Mouse (Mus musculus) brain, embryonic 14.5 days (tissue): ENCODE measurements around the gene Tmem147. TPM values are rescaled to one million over a fixed set of nuclear protein-coding genes. Genes with fewer than 3 reads are reported as not detected.

Source experiments
- DNase-seq: peaks from one replicate; pipeline ENCODE4 v3.0.0-alpha.2; 2011; ENCODE audit warnings: low read depth
- CTCF ChIP-seq: fragments of 200-500 bp; IDR thresholded peaks from 2 replicates; pipeline ENCODE4 v1.5.1; 2012; ENCODE audit warnings: inconsistent platforms, mild to moderate bottlenecking, moderate library complexity, borderline replicate concordance; ENCODE audit not compliant: insufficient read depth, insufficient read length; ENCODE audit errors: extremely low read depth
- POLR2A ChIP-seq: fragments of 200-500 bp; IDR thresholded peaks from 2 replicates; pipeline ENCODE4 v1.6.1; 2012; ENCODE audit warnings: mild to moderate bottlenecking, inconsistent platforms, borderline replicate concordance; ENCODE audit not compliant: poor library complexity, insufficient read depth, insufficient read length, severe bottlenecking; ENCODE audit errors: extremely low read depth
- polyA plus RNA-seq: library from polyadenylated mRNA; depleted of rRNA; stranded (reverse); fragments of >200 nt; gene quantifications from 2 replicates; pipeline ENCODE4 v1.2.3, GENCODE M21; 2012; rRNA removed

The Tmem147 gene
- polyA plus RNA-seq, 1 experiment: 187 TPM

DNA sequence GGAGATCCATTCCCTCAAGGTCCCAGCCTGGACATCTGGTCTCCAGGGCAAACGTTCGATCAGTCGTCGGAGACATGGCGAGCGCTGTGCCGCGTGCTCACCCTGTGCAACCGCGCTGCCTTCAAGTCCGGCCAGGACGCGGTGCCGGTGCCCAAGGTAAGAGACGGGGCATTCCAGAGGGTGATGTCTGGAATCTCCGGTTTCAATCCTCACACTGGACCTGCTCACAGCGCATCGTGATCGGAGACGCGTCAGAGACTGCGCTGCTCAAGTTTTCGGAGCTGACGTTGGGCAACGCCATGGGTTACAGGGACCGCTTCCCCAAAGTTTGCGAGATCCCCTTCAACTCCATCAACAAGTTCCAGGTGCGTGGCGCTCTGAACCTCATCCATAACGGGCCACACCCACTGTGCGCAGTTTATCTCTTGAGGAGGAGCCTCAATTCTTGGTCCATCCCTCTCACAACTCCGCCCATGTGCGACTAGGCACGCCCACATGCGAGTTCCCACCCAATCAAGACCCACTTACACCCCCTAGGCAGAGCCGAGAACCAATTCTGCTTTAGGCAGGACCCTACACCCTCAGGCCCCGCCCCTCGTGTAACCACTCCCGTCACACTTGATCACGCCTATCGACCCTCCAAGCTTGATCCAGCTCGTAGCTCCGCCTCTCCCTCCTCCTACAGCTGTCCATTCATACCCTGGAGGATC lies 12.2 kb downstream of the Tmem147 start:
- TF ChIP-seq POLR2A (no peak), CTCF (no peak)
- peak; percentile 94 for DNase-seq

DNA sequence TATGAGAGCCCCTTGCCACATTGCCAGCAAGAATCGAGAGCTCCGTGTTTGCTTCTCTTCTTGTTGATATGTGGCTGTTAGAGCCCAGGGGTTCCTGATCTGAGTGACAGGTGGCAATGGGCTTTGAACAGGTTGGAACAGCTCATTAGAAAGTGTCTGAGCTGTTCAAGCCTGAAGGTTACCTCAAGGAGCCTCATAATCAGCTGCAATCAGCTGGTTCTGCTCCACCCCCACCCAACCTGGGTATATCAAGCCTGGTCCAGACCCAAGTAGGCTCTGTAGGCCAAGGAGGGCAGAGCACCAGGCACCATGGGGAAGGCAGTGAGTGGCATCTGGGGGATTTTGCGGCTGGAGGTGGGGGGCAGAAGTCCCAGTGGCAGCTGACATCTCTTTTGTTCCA lies 17.4 kb downstream of the Tmem147 start, which contains the start of gene Atp4a:
Gene Atp4a, plus strand, starts transcription at position 268 of the 400 bp plus-strand sequence.
- TF ChIP-seq CTCF: no peak
- no peak for TF ChIP-seq POLR2A
- no peak for DNase-seq

DNA sequence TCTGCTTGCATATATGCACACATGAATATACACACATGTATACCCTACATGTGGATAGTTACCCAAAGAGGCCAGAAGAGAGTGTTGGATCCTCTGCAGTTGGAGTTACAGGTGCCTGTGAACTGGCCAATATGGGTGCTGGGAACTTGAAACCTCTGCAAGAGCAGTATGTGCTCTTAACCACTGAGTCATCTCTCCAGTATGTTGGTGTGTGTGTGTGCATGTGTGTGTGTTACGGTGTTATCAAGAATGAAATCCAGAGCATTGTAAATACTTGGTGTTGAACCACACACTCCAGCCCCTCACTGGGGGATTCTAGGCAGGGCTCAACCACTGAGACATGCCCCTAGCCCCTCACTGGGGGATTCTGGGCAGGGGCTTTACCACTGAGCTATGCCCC lies 21.9 kb downstream of the Tmem147 start:
- no peak for DNase-seq
- no peak for TF ChIP-seq POLR2A
- no peak for TF ChIP-seq CTCF

DNA sequence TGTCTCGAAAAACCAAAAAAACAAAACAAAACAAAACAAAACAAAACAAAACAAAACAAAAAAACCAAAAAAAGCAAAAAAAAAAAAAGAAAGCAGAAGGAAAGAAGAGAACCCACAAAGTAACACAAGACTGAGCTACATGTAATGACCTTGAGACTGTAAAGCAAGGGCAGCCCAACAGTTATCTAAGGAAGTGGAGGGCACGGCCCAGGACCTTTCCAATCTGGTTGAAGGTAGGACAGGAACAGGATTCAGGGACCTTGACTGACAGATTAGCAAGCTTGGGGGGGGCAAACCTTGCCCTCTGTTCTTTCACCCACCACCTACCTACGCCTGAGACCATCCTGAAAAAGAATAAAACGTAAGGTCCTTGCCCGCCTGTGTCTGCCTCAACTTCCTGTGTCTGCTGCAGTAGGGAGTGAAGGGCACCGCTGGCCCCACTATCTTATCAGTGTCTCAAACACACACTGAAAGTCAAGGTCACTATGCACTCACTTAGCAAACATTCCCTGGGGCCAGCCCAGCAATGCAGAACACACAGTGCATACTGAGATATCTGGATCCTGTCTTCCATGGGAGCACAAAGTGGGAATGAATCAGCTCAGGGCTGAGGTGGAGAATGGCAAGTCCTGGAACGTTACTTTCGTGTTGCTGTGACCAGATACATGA lies 23.0 kb downstream of the Tmem147 start:
- TF ChIP-seq CTCF: no peak
- TF ChIP-seq POLR2A: no peak
- DNase-seq: no peak

DNA sequence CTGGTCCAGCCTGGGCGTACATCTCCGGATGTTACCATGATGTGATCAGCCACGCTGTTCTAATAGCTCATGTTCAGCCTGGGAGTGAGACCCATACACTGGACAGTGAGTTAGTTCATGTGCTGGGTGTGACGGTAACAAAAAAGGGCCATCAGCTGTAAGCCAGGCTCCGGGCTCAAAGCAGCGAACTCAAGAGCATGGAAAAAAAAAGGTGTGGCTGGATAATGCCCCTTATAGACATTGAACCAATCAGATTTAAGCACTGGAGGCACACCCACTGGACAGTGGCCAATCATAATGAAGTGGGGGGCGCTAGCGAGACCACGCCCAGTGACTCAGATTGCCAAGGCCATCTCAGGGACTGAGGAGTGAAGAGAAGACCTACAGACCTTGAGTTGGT lies 30.8 kb downstream of the Tmem147 start, which contains the start of gene 2200002J24Rik:
Gene 2200002J24Rik, plus strand, starts transcription at position 338 of the 400 bp plus-strand sequence.
- no peak for TF ChIP-seq CTCF
- no peak for TF ChIP-seq POLR2A
- peak; percentile 14 for DNase-seq

DNA sequence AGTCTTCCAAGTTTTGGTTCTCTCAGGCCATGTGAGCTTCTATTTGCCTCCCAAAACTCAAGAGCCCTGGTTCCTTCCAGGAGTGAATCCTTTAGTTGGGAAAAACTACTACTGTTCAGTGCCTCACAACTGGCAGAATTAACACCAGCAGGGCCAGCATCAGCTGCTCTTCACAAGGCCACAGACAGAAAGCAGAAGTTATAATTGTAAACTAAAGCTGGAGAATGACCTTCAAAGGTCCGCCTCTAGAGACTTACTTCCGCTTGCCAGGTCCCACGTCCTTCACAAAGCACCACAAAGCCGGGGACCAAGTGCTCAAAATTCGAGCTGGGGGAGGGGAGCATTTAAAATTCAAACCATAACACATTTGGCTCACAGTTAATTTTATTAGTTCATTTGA lies 31.2 kb downstream of the Tmem147 start:
- no peak for DNase-seq
- TF ChIP-seq CTCF: no peak
- no peak for TF ChIP-seq POLR2A

DNA sequence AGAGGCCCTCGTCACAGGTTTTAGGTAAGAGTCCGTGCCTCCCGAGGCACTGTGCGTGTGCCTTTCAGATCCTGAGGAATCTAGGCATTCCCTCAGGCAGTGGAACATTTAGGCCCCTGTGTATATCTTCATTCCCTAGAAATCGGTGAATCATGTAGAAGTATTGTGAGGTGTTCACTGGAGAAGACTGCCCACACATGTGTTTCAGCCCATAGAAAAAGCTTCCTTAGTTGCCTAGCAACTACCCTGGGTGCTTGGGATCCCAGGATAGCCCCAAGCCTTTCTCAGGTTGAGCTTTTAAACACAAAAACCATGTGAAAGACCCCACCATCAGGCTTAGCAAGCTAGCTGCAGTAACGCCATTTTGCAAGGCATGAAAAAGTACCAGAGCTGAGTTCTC lies 41.0 kb downstream of the Tmem147 start:
- no peak for TF ChIP-seq CTCF
- TF ChIP-seq POLR2A: no peak
- DNase-seq: no peak

DNA sequence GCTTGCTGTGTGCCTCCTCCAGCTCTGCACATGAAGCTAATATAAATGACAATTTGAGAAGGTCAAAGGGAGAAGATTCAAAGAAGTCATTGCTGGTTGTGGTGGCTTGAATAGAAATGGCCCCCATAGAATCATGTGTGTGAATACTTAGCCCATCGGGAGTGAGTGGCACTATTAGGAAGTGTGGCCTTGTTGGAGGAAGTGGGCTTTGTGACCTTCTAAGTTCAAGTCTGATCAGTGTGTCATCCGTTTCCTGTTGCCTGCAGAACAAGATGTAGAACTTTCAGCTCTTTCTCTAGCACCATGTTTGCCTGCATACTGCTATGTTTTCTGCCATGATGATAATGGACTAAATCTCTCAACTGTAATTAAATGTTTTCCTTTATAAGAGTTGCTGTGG lies 45.9 kb downstream of the Tmem147 start:
- TF ChIP-seq CTCF (no peak), POLR2A (no peak)
- DNase-seq: no peak

DNA sequence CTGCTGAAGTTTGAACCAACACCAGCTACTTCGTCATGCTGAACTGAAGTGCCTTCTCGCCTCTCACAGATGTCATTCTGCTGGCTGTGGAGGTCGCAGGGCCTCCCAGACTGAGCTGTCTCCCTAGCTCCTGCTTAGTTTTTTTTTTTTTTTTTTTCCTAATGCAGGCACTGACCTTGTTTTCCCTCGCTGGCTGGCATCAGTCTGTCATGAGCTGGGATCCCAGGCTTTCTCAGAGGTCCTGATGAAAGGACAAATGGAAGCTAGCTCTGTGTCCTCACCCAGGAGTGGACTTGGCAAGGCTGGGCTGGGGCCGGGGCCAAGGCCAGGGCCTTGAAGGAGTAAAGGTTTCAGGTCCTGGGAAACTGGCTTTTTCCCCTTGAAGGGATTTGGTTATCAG lies 47.4 kb downstream of the Tmem147 start:
- no peak for DNase-seq
- TF ChIP-seq POLR2A (no peak), CTCF (no peak)

DNA sequence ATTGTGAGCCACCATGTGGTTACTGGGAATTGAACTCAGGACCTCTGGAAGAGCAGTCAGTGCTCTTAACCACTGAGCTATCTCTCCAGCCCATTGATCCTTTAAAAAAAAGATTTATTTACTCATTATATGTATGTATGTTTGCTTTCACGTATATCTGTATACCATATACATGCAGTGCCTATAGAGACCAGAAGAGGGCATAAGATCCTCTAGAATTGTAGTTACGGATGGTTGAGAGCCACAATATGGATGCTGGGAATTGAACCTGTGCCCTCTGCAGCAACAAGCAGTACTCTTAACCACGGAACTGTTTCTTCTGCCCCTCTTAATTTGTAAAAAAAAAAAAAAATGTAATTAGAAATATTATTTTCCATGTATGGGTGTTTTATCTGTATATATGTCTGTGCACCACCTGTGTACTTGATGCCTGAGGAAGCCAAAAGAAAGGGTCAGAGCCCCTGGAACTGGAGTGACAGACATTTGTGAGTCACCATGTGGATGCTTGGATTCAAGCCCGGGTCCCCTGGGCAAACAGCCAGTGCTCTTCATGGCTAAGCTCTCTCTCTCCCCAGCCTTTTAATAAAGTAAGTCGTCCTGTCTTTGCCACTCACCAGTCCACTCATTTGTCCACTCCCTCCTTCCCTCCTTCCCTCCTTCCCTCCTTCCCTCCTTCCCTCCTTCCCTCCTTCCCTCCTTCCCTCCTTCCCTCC lies 50.9 kb downstream of the Tmem147 start:
- TF ChIP-seq CTCF (no peak), POLR2A (no peak)

More for the DNA sequence above, 50.9 kb downstream of the Tmem147 start:
- peak; percentile 80 for DNase-seq

Other genes starting within 250 kb of the Tmem147 start
- gene Prodh2, start 235.9 kb downstream of the Tmem147 start, polyA plus RNA-seq: 0.05 and 0.26 TPM in 2 replicates
- 241 and 276 TPM in 2 replicates for gene Arhgap33, start 194.5 kb downstream of the Tmem147 start, polyA plus RNA-seq
- gene Hspb6, start 177.4 kb downstream of the Tmem147 start, polyA plus RNA-seq: 8.4 and 8.7 TPM in 2 replicates
- gene Proser3, start 177.2 kb downstream of the Tmem147 start, polyA plus RNA-seq: 24.1 and 27.9 TPM in 2 replicates
- 45.1 and 53.9 TPM in 2 replicates for gene Lin37, start 169.7 kb downstream of the Tmem147 start, polyA plus RNA-seq
- gene U2af1l4, start 166.2 kb downstream of the Tmem147 start, polyA plus RNA-seq: 69.3 and 95.4 TPM in 2 replicates
- gene Gm49396, start 166.2 kb downstream of the Tmem147 start, polyA plus RNA-seq: 4.9 and 8.7 TPM in 2 replicates
- 102 and 154 TPM in 2 replicates for gene Psenen, start 165.9 kb downstream of the Tmem147 start, polyA plus RNA-seq
- 6.5 and 8.7 TPM in 2 replicates for gene Igflr1, start 164.1 kb downstream of the Tmem147 start, polyA plus RNA-seq
- 69.7 and 72.2 TPM in 2 replicates for gene Kmt2b, start 140.8 kb downstream of the Tmem147 start, polyA plus RNA-seq
- gene Zbtb32, start 130.6 kb downstream of the Tmem147 start, polyA plus RNA-seq: 0.37 and 0.47 TPM in 2 replicates
- 2.7 and 3.9 TPM in 2 replicates for gene Upk1a, start 116.7 kb downstream of the Tmem147 start, polyA plus RNA-seq
- 823 and 962 TPM in 2 replicates for gene Cox6b1, start 103.4 kb downstream of the Tmem147 start, polyA plus RNA-seq
- not detected in 2 replicates for gene Etv2, start 93.7 kb downstream of the Tmem147 start, polyA plus RNA-seq
- gene Rbm42, start 79.2 kb downstream of the Tmem147 start, polyA plus RNA-seq: 91.6 and 103 TPM in 2 replicates
- 21.9 and 36.6 TPM in 2 replicates for gene Haus5, start 64.5 kb downstream of the Tmem147 start, polyA plus RNA-seq
- not detected in 2 replicates for gene Pmis2, start 57.9 kb downstream of the Tmem147 start, polyA plus RNA-seq
- gene 2200002J24Rik, start 30.6 kb downstream of the Tmem147 start, polyA plus RNA-seq: 0.32 TPM in 1 of 2 replicates, not detected in the other
- 1.7 and 2.4 TPM in 2 replicates for gene Atp4a, start 17.3 kb downstream of the Tmem147 start, polyA plus RNA-seq
- gene Gapdhs, start 14.1 kb upstream of the Tmem147 start, polyA plus RNA-seq: 0.50 TPM in 1 of 2 replicates, not detected in the other
- gene Sbsn, start 21.9 kb upstream of the Tmem147 start, polyA plus RNA-seq: 5.1 and 8.8 TPM in 2 replicates
- 3.5 and 14.2 TPM in 2 replicates for gene Dmkn, start 34.2 kb upstream of the Tmem147 start, polyA plus RNA-seq
- gene Krtdap, start 58.4 kb upstream of the Tmem147 start, polyA plus RNA-seq: 5.6 and 30.7 TPM in 2 replicates
- 0.13 and 0.46 TPM in 2 replicates for gene Ffar2, start 94.2 kb upstream of the Tmem147 start, polyA plus RNA-seq
- not detected in 2 replicates for gene Ffar3, start 126.6 kb upstream of the Tmem147 start, polyA plus RNA-seq
- gene Ffar1, start 132.0 kb upstream of the Tmem147 start, polyA plus RNA-seq: not detected in 2 replicates
- gene Cd22, start 150.8 kb upstream of the Tmem147 start, polyA plus RNA-seq: 0.05 TPM in 1 of 2 replicates, not detected in the other
- 2.1 and 2.2 TPM in 2 replicates for gene Mag, start 185.3 kb upstream of the Tmem147 start, polyA plus RNA-seq
- gene Hamp2, start 195.1 kb upstream of the Tmem147 start, polyA plus RNA-seq: not detected in 2 replicates
- gene Hamp, start 214.5 kb upstream of the Tmem147 start, polyA plus RNA-seq: not detected in 2 replicates
- gene Usf2, start 227.3 kb upstream of the Tmem147 start, polyA plus RNA-seq: 165 and 170 TPM in 2 replicates
- gene Lsr, start 243.9 kb upstream of the Tmem147 start, polyA plus RNA-seq: 19.8 TPM in 2 replicates
- 0.37 and 0.42 TPM in 2 replicates for gene Fam187b, start 244.2 kb upstream of the Tmem147 start, polyA plus RNA-seq